Mouse (Mus musculus): ENCODE measurements around the gene Hdac4.

DNA sequence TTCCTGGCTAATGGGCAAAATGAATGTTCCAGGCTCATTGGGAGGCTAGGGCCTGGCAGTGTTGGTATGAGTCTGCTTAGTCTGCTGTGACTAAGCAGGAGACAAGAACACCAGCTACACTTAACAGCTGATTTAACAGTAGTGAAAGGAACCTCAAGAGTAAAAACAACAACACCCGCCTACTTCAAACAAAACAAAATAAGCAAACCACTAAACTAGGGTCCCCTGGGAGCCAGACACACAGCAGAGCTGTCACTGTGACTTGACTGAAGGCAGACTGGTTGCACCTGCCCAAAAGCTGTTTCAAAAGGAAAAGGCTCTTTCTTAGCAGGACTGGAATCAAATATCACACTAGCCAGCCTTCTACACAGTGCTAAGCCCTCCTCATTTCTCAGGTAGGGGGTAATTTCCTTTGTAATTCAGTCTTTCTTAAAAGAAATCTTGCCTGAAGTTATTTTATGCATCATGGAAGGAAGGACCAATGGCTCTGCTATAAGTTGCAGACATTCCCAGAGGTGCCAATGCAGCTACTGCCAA, 109.2 kb downstream of the Hdac4 start:
- TF ChIP-seq CTCF (IDR thresholded peaks at IDR 0.05; ENCODE audit: borderline replicate concordance, insufficient read depth, low read length): no peak
- TF ChIP-seq POLR2A (IDR thresholded peaks at IDR 0.05; ENCODE audit: low read depth, low read length): no peak
